Mouse (Mus musculus): ENCODE measurements around the gene Tff1. TPM values are rescaled to one million over a fixed set of nuclear protein-coding genes. Genes with fewer than 3 reads are reported as not detected.
A peak's percentile ranks its signal among the peaks of the same experiment; 100 is the strongest.

Gene Tff1
- polyA plus RNA-seq, 1 experiment from 2014 or later = not detected

DNA sequence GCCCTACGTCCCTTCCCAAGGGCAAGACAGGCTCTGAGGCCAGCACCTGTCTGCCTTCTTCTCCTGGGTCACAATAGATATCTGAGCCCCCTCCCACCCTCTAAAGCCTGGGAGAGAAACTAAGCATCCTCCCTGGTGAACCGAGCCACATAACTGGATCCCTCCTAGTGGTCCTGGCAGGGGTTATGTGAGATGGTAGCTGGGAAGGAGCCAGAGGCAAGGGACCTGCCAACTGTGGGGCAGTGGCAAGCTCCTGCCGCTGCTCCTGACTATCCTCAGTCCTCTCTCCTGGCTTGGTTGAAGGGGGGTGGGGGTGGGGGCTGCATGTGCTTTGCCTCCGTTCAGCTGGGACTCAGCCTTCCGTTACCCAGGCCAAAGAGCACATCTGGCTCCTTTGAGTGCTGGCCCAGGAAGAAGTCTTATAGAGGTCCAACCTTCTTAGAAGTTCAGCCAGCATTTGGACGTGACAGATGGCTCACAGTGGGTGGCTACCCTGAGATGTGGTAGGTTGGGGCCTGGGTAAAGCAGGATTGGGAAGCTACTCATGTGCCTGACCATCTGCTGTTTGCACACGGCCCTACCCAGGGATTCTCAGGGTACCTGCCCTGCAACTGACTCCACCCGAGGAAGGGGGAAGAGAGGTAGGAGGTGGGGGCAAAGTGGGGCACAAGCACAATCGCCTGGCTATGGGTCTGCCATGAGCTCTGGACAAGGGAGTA, 39.4 kb downstream of the Tff1 start:
- H3K4me1 ChIP-seq (replicated peaks) = peaks cover 11% of the 10 kb centered on the region
- ATAC-seq (ENCODE audit: low read depth) = no peak
- no peak overlapping the region for H3K4me3 ChIP-seq
- peaks cover 4% of the 10 kb centered on the region; the same call in 1 of the 2 replicates for H3K9me3 ChIP-seq
- WGBS = 46% methylated on average over 9 of the region's 9 CpGs
- H3K27me3 ChIP-seq = no peaks in the 10 kb centered on the region
- H3K4me2 ChIP-seq = no peak overlapping the region
- H3K36me3 ChIP-seq = no peaks in the 10 kb centered on the region
- H3K9ac ChIP-seq = peak overlapping the region; percentile 31; the same call in 1 of the 2 replicates
- H3K27ac ChIP-seq (replicated peaks) = no peak overlapping the region

DNA sequence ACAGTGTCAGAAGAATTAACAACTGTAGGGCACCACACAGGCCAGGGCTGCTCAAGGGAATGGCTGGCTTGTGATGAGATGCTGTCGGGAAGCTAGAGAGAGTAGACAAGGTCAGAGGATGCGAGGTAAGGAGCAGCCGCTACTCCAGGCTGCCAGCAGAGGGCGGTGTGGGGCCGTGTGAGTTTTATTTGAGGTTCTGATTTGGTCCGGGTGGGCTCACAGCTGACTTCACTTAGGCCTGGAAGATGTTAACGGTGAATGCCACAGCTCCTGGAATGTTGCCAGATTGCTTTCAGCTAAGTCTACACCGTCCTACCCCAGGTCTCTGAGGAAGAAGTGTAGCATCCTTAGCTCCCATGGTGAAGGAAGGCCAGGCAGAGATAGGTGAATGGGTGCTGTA, 43.1 kb downstream of the Tff1 start:
- H3K9ac ChIP-seq = no peak overlapping the region
- no peak overlapping the region for H3K27ac ChIP-seq (replicated peaks)
- no peak overlapping the region for H3K4me2 ChIP-seq
- H3K9me3 ChIP-seq = peaks cover 4% of the 10 kb centered on the region; the same call in 1 of the 2 replicates
- no peak overlapping the region for H3K4me3 ChIP-seq
- no peaks in the 10 kb centered on the region for H3K27me3 ChIP-seq
- no peaks in the 10 kb centered on the region for H3K36me3 ChIP-seq
- peaks cover 7% of the 10 kb centered on the region; the same call in 1 of the 2 replicates for H3K4me1 ChIP-seq (replicated peaks)
- no peak for ATAC-seq (ENCODE audit: low read depth)
- 14% methylated on average over 8 of the region's 8 CpGs for WGBS

DNA sequence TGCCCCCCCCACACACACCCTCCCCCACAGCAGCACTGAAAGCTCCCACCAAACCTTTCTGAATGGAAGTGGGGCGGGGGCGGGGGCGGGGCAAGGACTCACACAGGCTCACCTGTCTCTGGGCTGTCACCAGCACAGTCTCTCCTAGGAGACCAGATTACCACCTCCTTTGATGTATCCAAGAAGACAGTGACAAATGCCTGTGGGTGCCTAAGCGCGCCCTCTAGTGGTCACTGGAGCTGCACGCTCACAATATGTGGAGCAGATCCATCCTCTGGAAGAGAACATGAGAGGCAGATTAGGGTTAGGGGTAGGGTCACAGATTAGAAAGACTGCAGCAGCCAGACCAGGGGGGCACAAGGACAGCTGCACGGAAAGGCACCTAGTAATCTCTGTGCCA, 45.6 kb downstream of the Tff1 start:
- WGBS = 6% methylated on average over 7 of the region's 7 CpGs
- Histone ChIP-seq H3K9me3 (peaks cover 4% of the 10 kb centered on the region; the same call in 1 of the 2 replicates), H3K4me1 (replicated peaks) (no peaks in the 10 kb centered on the region), H3K4me2 (no peak overlapping the region), H3K36me3 (peaks cover 12% of the 10 kb centered on the region), H3K27ac (replicated peaks) (no peak overlapping the region), H3K27me3 (no peaks in the 10 kb centered on the region), H3K9ac (no peak overlapping the region), H3K4me3 (no peak overlapping the region)
- ATAC-seq (ENCODE audit: low read depth) = peak; percentile 66; the same call in 1 of the 2 replicates

DNA sequence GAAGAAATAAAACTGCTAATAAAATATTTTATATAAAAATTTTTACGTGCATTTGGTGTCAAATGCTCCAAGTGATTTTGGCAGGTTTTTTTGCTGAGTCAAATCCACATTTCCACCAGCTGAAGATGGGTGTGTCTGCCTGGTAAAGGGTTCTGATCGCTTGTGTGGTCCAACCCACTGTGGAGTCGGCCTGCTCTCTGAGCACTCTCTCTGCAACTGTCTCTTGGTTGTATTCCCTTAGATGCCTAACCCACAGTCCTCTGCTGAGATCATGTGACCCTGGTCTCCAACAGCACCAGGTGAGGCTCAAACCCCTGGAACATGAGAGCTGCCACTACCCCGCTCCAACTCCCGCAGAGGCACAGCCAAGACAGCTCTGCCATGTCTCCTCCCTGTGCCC, 47.1 kb downstream of the Tff1 start:
- Histone ChIP-seq H3K9me3 (no peaks in the 10 kb centered on the region), H3K4me2 (no peak overlapping the region), H3K36me3 (peaks cover 23% of the 10 kb centered on the region), H3K4me1 (replicated peaks) (peaks cover 5% of the 10 kb centered on the region), H3K4me3 (no peak overlapping the region), H3K27me3 (no peaks in the 10 kb centered on the region), H3K9ac (no peak overlapping the region), H3K27ac (replicated peaks) (no peak overlapping the region)
- ATAC-seq (ENCODE audit: low read depth) = no peak
- WGBS = 89% methylated on average over 5 of the region's 5 CpGs

DNA sequence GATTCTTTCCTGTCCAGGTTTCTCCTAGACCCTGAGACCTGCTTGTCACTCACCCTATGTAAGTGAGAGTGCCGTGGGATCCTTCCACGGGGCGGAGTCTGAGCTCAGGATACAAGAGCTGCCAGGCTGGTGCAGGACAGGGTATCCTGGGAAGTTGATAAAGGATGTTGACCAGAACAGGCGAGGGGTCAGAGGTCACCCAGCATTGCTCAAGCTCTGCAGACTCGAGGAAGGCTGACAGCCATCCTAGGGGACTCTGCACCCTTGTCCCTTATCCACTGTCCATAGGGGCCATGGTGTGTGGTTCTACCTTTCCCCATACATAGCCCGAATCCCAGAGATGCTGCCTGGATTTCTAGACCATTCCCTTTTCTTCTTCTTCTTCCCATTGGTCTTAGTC, 49.0 kb downstream of the Tff1 start:
- H3K4me3 ChIP-seq = no peak overlapping the region
- H3K4me2 ChIP-seq = no peak overlapping the region
- no peaks in the 10 kb centered on the region for H3K27me3 ChIP-seq
- no peak for ATAC-seq (ENCODE audit: low read depth)
- peaks cover 41% of the 10 kb centered on the region for H3K36me3 ChIP-seq
- no peak overlapping the region for H3K9ac ChIP-seq
- no peak overlapping the region for H3K27ac ChIP-seq (replicated peaks)
- no peaks in the 10 kb centered on the region for H3K9me3 ChIP-seq
- H3K4me1 ChIP-seq (replicated peaks) = peaks cover 8% of the 10 kb centered on the region
- WGBS = 77% methylated on average over 6 of the region's 6 CpGs

DNA sequence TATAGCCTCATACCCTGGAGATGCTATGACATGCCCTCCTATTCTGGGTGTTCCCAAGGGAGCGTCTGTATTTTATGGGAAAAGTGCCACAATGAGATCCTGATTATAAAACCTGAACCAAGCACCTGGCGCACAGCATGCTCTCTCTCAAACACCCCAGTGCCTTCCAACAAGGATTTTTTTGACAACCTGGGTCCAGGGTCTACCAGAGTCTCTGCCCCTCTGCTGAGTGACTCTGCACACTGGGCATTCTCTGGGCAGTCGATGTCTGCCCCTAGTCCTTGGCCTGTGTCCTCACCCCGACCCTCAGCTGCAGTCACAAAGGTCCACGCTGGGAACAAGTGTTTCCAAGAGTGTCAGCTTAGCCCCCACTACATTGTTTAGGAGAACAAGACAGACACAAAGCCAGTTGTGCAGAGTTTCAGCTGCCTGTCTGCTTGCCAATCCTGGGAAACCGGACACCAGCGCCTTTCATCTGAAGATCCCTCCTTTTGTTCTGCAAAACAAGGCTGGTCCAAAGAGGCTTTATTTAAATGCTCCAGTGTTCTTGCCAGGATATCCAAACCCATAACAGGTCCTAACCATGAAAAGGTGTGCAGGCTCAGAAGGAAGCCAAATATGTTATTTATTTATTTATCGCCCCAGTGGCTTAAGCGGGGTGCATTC, 51.8 kb downstream of the Tff1 start:
- Histone ChIP-seq H3K27me3 (no peaks in the 10 kb centered on the region), H3K36me3 (peaks cover 64% of the 10 kb centered on the region), H3K9ac (no peak overlapping the region), H3K27ac (replicated peaks) (no peak overlapping the region; the same call in 1 of the 2 replicates), H3K4me2 (no peak overlapping the region), H3K4me3 (no peak overlapping the region), H3K9me3 (no peaks in the 10 kb centered on the region), H3K4me1 (replicated peaks) (peaks cover 8% of the 10 kb centered on the region)
- 33% methylated on average over 9 of the region's 9 CpGs for WGBS
- no peak for ATAC-seq (ENCODE audit: low read depth)

Other genes starting within 250 kb of the Tff1 start
- gene Umodl1, start 210.6 kb downstream of the Tff1 start, polyA plus RNA-seq (2015; fragmentation: Nextera tagmentation; extraction: Ambion mirVana) = 0.48 TPM in 1 of 2 replicates, not detected in the other
- gene Abcg1, start 107.6 kb downstream of the Tff1 start, polyA plus RNA-seq (2015; fragmentation: Nextera tagmentation; extraction: Ambion mirVana) = 16.5 and 16.7 TPM in 2 replicates
- 2.8 and 3.0 TPM in 2 replicates for gene Tff3, start 35.6 kb downstream of the Tff1 start, polyA plus RNA-seq (2015; fragmentation: Nextera tagmentation; extraction: Ambion mirVana)
- not detected in 2 replicates for gene Tff2, start 21.0 kb downstream of the Tff1 start, polyA plus RNA-seq (2015; fragmentation: Nextera tagmentation; extraction: Ambion mirVana)
- not detected in 2 replicates for gene Tmprss3, start 33.7 kb upstream of the Tff1 start, polyA plus RNA-seq (2015; fragmentation: Nextera tagmentation; extraction: Ambion mirVana)
- not detected in 2 replicates for gene Ubash3a, start 42.6 kb upstream of the Tff1 start, polyA plus RNA-seq (2015; fragmentation: Nextera tagmentation; extraction: Ambion mirVana)
- 2.2 and 2.3 TPM in 2 replicates for gene Rsph1, start 112.1 kb upstream of the Tff1 start, polyA plus RNA-seq (2015; fragmentation: Nextera tagmentation; extraction: Ambion mirVana)
- gene Slc37a1, start 121.5 kb upstream of the Tff1 start, polyA plus RNA-seq (2015; fragmentation: Nextera tagmentation; extraction: Ambion mirVana) = 13.3 and 14.6 TPM in 2 replicates
- gene Pde9a, start 220.9 kb upstream of the Tff1 start, polyA plus RNA-seq (2015; fragmentation: Nextera tagmentation; extraction: Ambion mirVana) = 34.7 and 35.1 TPM in 2 replicates